In the genomic region with DNA sequence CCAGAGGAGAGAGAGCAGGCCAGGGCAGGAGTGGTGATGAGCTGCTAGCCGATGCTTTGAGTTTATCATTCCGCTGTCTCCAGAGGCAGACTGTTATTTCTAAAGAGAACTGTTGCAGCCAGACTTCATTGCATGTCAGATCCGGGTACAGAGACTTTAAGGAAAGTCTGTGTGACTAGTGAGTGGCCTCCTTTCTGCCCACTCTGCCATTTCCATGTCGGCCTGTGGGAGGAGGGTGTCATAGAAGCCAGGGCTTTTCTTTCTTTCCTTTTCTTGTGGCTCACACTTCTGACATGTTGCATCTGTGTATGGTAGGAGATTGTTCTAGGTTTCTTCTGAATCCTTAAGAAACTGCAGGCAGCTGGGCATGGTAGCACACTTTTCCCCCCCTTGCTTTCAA, we compare ENCODE assay signal across 26 mouse cellular contexts. TPM values are rescaled to one million over a fixed set of nuclear protein-coding genes. Genes with fewer than 3 reads are reported as not detected.
"Had no signal": no experiment of that assay in that cellular context is flagged by ENCODE, and none has a peak within 500 bp of the region (broad histone marks: within the 10 kb centered on the region; RNA-seq: fewer than 3 reads in every experiment).

No protein-coding gene starts in this region.

- H3K27ac ChIP-seq: heart, adult 2 months; heart, embryonic 13.5 days; heart, embryonic 15.5 days; hindbrain, embryonic 13.5 days; hindbrain, embryonic 15.5 days; hindbrain, postnatal 0 days; intestine, embryonic 15.5 days; limb, embryonic 10.5 days; limb, embryonic 12.5 days; liver, embryonic 13.5 days had no signal

- DNase-seq: gastrocnemius, postnatal 14 days; gastrocnemius, postnatal 36 days; heart, adult 11 months; heart, adult 2 months; heart, postnatal 14 days; heart, postnatal 36 days; kidney, adult 18-20 months; kidney, adult 8-10 months; kidney, postnatal 10 days; kidney, postnatal 25 days; kidney, postnatal 4 days; layer of hippocampus, adult 9-11 months; liver; liver, embryonic 13.5 days had no signal

- ATAC-seq: hindbrain, postnatal 0 days; intestine, embryonic 15.5 days; intestine, postnatal 0 days had no signal

- H3K4me3 ChIP-seq: heart, adult 2 months; heart, embryonic 13.5 days; heart, embryonic 15.5 days; hindbrain, embryonic 13.5 days; hindbrain, embryonic 15.5 days; intestine, embryonic 15.5 days; limb, embryonic 10.5 days; limb, embryonic 12.5 days; liver, embryonic 13.5 days had no signal

RNA-seq across cellular contexts. Expression of gene Npffr1, which starts 30.9 kb away (rescaled TPM):
- total RNA-seq: gastrocnemius, adult 8-10 months; gastrocnemius, postnatal 36 days; heart, postnatal 14 days; heart, postnatal 36 days; hematopoietic stem cell, adult 5-6 weeks had no signal
- polyA plus RNA-seq: heart, embryonic 15.5 days; limb, embryonic 10.5 days; liver, embryonic 11.5 days had no signal
